Mouse (Mus musculus): ENCODE measurements around the gene Stk4. TPM values are rescaled to one million over a fixed set of nuclear protein-coding genes. Genes with fewer than 3 reads are reported as not detected.

Gene Stk4
- 20.1 and 20.6 TPM in 2 replicates for polyA plus RNA-seq (2012; rRNA removed)

GRCm38 (mm10) chr2:164070142-164070764 lies at the start of gene Stk4:
Gene Stk4, plus strand, starts transcription at chr2:164070322.

DNA sequence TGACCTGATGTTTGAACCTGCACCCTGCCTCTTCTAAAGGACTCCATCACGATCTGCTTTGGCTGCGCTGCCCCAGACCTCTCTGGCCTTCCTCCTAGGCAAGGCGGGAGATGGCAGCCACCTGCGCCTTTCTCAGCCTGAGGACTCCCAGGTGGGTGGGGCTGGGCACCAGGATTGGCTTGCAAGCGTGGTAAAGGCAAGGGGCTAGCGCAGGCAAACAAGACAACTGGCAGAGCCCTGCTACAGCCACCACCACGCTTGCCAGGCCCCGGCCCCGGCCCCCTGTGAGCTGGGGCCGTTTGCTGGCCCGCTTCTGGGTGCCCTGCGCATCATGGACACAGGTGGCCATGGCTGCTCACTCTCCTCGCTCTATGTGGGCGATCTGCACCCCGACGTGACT lies 45.0 kb upstream of the Stk4 start, which contains the start of gene Pabpc1l:
Pabpc1l (plus strand) TSS at position 301 of the 400 bp plus-strand sequence.

DNA sequence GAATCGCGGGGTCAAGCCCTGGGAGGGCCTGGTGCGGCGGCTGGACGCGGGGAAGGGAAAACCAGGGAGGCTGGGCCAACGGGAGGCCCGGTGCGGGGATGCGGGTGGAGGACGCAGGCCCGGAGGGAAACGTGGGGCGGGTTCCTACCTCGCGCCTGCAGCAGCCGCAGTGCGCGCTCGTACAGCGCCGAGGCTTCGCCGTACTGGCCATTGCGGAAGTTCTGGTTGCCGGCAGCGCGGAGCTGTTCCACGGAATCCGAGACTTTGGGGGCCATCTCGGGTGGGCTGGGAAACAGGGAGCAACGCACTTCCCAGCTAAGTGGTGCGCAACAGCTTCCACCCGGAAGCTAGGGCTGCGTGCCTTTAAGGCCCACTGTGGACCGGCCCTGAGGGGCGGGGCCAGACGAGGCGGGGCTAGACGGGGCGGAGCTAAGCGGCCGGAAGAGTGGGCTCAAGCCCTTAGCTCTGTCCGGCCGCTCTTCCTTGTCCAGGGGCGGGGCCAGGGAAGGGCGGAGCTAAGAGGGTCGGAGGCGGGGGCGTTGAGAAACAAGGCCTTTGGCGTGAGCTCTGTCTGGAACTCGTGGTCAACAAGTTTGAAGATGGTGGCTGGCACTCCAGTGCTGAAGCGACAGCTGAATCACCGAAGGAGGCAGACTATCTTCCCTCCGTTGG lies 779 bp downstream of the Stk4 start, which contains the start of gene Tomm34:
Tomm34 (minus strand) TSS at position 405 of the 672 bp plus-strand sequence.

GRCm38 (mm10) chr2:164170902-164171301 lies 100.8 kb downstream of the Stk4 start, which contains the start of gene Kcns1:
Gene Kcns1, minus strand, starts transcription at chr2:164171113.

DNA sequence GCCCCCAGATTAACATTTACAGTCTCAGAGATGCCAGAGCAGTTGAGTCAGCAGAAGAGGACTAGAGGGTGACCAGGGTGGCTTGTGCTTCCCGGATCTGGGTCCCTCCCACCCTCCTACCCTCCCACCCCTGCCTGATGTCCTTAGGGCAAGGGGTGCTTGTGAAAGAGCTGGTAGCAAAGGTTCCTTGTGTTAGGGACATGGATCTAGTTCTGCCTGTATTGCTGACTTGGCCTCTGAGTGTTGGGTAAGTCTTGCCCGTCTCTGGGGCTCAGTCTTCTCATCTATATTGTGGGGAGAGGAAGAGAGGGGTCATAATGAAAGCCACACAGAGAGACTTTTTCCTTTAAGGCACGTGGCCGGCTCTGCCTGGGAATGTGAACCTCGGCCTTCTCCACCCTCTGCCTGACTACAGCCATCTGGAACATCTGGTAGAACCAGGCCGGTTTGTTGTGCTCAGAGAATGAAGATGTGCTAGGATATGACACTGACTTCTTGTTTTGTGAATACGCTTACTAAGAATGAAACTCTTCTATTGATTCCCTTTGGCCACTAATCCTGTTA lies 112.7 kb downstream of the Stk4 start, which contains the start of gene Wfdc5:
Wfdc5 (minus strand) TSS at position 51 of the 564 bp plus-strand sequence.

GRCm38 (mm10) chr2:164190576-164190975 lies 120.5 kb downstream of the Stk4 start, which contains the start of gene Wfdc12:
Gene Wfdc12, minus strand, starts transcription at chr2:164190608.

GRCm38 (mm10) chr2:164199626-164200327 lies 129.7 kb downstream of the Stk4 start, which contains the start of gene Wfdc15a:
Gene Wfdc15a, minus strand, starts transcription at chr2:164200130.

Other genes starting within 250 kb of the Stk4 start
- 0.23 and 0.37 TPM in 2 replicates for gene Ccn5, start 249.5 kb upstream of the Stk4 start, polyA plus RNA-seq (2012; rRNA removed)
- gene Kcnk15, start 216.7 kb upstream of the Stk4 start, polyA plus RNA-seq (2012; rRNA removed), result 0.12 TPM in 1 of 2 replicates, not detected in the other
- 12.1 and 13.0 TPM in 2 replicates for gene Rims4, start 151.6 kb upstream of the Stk4 start, polyA plus RNA-seq (2012; rRNA removed)
- 231 and 246 TPM in 2 replicates for gene Ywhab, start 75.4 kb upstream of the Stk4 start, polyA plus RNA-seq (2012; rRNA removed)
- 2.7 and 4.1 TPM in 2 replicates for gene Pabpc1l, start 44.9 kb upstream of the Stk4 start, polyA plus RNA-seq (2012; rRNA removed)
- gene Tomm34, start 847 bp downstream of the Stk4 start, polyA plus RNA-seq (2012; rRNA removed), result 33.9 and 38.4 TPM in 2 replicates
- 3.9 and 4.0 TPM in 2 replicates for gene Kcns1, start 100.8 kb downstream of the Stk4 start, polyA plus RNA-seq (2012; rRNA removed)
- not detected in 2 replicates for gene Wfdc5, start 112.4 kb downstream of the Stk4 start, polyA plus RNA-seq (2012; rRNA removed)
- gene Wfdc12, start 120.3 kb downstream of the Stk4 start, polyA plus RNA-seq (2012; rRNA removed), result not detected in 2 replicates
- not detected in 2 replicates for gene Wfdc15a, start 129.8 kb downstream of the Stk4 start, polyA plus RNA-seq (2012; rRNA removed)
- gene Wfdc15b, start 151.3 kb downstream of the Stk4 start, polyA plus RNA-seq (2012; rRNA removed), result not detected in 2 replicates
- not detected in 2 replicates for gene Svs2, start 168.1 kb downstream of the Stk4 start, polyA plus RNA-seq (2012; rRNA removed)
- not detected in 2 replicates for gene Svs3b, start 186.3 kb downstream of the Stk4 start, polyA plus RNA-seq (2012; rRNA removed)
- not detected in 2 replicates for gene Svs4, start 208.1 kb downstream of the Stk4 start, polyA plus RNA-seq (2012; rRNA removed)
- not detected in 2 replicates for gene Svs3a, start 218.9 kb downstream of the Stk4 start, polyA plus RNA-seq (2012; rRNA removed)
- not detected in 2 replicates for gene Svs6, start 246.4 kb downstream of the Stk4 start, polyA plus RNA-seq (2012; rRNA removed)

Data from central nervous system, embryonic 18 days (tissue).